Mouse (Mus musculus): Measurements from ENCODE around the gene Cbr1.

Gene Cbr1

DNA sequence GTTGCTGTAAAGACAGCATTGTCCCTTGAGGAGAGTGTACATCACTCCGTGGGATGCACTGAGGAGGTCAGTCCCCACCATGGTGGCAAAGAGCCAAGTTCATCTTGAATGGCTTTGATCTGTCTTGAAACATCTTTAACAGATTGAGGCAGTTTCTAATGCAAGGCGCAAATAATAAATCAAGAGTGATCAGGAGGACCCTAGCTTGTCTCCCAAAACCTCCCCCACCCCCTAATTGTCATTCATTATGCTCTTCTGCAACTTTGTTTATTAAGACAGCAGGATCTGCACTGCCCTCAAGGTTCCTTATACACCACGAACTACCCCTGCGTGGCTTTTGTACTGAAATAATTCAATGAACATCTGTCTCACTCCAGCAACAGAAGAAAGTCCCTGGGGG is at the start of gene Cbr1:
TSS of gene Cbr1 (plus strand) at position 301 of the 400 bp plus-strand sequence.
- no peak for DNase-seq (ENCODE audit: low spot score)

DNA sequence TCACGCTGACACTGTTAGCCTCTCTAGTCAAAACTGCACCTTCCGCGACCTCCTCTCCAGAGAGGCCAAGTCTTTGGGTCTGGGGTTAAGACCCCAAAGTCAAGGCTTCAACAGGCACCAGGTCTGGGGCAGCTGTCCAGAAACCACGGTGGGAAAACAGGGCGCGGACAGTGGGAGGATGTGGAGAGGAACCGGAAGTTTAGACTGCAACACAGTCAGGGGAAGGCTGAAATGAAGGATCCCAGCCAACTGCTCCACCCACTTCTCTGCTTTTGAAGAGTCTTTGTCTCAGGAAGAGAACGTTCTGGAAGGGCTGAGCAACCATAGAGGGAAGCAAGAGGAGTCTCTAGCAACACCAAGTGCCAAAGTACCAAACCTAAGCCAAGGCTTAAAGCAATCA is 48.0 kb upstream of the Cbr1 start:
- no peak for DNase-seq (ENCODE audit: low spot score)

- no peak for DNase-seq (ENCODE audit: low spot score)
Observed at GRCm38 (mm10) chr16:93558499-93558898, 47.2 kb upstream of the Cbr1 start.

- DNase-seq (ENCODE audit: low spot score) = no peak
Observed at GRCm38 (mm10) chr16:93572383-93572782, 33.3 kb upstream of the Cbr1 start.

DNA sequence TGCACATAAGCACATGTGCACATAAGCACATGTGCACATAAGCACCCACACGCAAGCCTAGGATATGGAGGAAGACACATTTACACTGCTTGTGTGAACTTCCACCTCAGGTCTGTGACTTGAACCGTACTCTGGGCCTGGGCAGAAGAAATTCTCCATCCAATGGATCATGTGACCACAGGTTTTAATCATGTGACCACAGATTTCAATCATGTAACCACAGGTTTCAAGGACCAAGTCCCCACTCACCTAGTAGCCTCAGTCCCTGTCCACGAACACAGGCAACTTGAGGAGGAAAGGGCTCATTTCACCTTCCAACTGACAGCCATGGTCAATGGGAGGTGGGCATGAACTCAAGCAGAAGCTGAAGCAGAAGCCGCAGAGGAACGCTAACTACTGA is 32.2 kb upstream of the Cbr1 start:
- no peak for DNase-seq (ENCODE audit: low spot score)

GRCm38 (mm10) chr16:93574521-93575191 is 31.0 kb upstream of the Cbr1 start:
- no peak for DNase-seq (ENCODE audit: low spot score)

DNA sequence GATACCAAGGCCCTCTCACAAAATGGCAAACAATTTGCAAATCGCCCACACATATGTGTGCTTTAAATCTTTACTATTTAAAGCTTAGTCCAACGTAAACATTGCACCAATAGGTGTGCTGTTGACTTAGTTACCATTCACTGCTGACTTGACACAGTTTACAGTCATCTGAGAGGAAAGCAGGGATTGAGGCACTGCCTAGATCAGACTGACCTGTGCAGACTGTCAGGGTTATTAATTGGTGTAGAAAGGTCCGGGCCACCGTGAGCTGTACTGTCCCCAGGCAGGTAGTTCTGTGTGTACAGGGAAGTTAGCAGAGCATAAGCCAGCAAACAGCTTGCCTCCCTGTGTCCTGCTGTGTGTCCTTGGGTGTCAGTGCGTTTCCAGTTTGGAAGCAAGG is 30.1 kb upstream of the Cbr1 start:
- DNase-seq (ENCODE audit: low spot score) = no peak

DNA sequence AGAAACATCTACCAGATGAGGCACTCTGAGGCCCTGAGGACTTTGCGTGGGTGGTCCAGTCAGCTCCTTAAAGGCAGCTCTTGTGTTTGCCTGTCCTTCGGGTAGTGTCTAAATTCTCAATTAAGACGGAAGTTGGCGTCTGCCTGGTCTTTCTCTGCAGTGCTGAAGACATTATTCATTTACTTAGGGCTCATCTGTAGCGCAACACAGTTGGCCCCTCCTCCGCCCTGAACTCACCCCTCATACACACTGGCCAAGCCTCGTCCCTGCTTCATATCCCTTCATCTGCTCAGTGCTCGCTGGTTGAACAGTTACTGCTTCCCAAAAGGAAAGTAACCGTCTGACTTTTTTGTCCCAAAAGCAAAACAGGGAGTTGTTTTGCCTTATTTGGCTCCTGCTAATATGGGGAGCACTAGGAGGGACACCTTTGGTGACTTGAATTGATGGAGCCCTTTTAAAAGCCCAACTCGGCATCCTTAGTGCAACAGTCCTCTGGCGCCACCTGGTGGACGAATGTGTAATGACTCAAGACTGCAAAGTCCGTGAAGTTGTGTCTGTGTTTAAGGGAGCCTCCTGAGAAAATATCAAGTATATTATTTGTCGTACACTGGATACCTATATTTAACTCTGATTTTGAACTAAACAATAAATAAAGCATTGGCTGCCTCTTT is 29.1 kb upstream of the Cbr1 start:
- DNase-seq (ENCODE audit: low spot score) = peak; percentile 87

DNA sequence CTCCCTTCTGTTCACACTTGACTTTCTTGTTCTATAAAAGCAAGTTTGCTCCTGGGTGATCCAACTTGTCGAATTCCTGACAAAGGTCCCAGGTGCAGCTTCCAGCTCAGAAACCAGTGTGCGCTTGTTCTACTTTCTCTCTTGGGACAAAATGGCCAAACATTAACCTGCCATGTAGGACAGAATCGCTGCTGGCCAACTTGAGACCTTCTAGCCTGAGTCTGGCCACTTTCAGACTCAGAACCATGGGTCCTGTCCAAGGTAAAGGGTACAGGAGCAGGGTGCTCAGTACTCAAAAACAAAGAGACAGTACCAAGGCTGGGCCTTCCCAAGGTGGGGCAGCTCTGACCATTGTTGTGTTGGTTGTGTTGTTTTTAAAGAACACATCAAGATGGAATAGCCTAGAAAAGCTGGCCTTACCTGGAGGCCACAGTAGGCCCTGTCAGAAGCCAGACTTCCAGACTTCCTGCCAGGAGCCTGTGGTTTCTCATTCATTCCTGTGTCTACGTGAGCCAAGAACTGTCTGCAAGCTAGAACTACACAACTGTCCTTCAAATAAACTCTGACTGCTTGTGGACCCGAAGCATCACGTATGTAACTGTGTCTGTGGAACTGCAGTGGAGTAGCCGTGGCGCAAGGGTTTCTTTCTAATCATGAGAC is 27.2 kb upstream of the Cbr1 start:
- no peak for DNase-seq (ENCODE audit: low spot score)

- no peak for DNase-seq (ENCODE audit: low spot score)
Observed at GRCm38 (mm10) chr16:93581125-93581524, 24.5 kb upstream of the Cbr1 start.

GRCm38 (mm10) chr16:93584976-93585702 is 20.5 kb upstream of the Cbr1 start:
- no peak for DNase-seq (ENCODE audit: low spot score)

GRCm38 (mm10) chr16:93585703-93586205 is 19.9 kb upstream of the Cbr1 start:
- DNase-seq (ENCODE audit: low spot score) = no peak

DNA sequence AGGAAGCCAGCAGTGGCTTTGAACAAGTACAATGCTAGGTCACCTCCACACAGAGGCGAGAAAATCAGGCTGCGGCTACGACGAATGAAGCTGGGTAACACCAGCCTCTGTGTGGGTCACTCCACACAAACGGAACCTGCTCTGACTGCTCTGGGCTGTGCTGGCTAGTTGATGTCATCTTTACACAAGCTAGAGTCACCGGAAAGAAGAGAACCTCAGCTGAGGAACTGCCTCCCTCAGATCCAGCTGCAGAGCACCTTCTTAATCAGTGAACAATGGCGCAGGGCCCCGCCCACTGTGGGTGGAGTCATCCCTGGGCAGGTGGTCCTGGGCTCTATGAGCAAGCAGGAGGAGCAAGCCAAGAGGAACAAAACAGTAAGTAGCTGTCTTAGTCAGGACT is 19.3 kb upstream of the Cbr1 start:
- no peak for DNase-seq (ENCODE audit: low spot score)

GRCm38 (mm10) chr16:93588281-93588680 is 17.4 kb upstream of the Cbr1 start:
- DNase-seq (ENCODE audit: low spot score) = no peak

- DNase-seq (ENCODE audit: low spot score) = no peak
Observed at GRCm38 (mm10) chr16:93590915-93591314, 14.7 kb upstream of the Cbr1 start.

- DNase-seq (ENCODE audit: low spot score) = no peak
Observed at GRCm38 (mm10) chr16:93591450-93592430, 13.9 kb upstream of the Cbr1 start.

- DNase-seq (ENCODE audit: low spot score) = no peak
Observed at GRCm38 (mm10) chr16:93592711-93593110, 12.9 kb upstream of the Cbr1 start.

DNA sequence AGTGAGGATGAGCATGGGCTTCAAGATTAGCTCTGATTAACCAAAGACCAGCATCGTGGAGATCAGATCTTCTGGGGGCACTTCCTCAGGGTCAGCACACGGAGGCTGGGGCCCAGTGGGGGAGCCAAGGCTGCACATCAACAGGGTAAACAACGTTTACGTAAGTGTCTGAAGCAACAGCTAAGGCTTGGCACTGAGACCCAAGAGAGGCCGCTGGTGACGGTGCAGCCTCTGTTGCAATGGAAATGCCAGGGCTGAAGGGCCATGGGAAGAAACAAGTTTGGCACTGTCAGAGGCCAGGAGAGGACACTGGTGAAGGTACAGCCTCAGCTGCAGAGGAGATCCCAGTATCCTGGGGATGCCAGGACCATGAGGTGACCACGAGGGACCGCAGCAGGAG is 12.2 kb upstream of the Cbr1 start:
- DNase-seq (ENCODE audit: low spot score) = no peak

DNA sequence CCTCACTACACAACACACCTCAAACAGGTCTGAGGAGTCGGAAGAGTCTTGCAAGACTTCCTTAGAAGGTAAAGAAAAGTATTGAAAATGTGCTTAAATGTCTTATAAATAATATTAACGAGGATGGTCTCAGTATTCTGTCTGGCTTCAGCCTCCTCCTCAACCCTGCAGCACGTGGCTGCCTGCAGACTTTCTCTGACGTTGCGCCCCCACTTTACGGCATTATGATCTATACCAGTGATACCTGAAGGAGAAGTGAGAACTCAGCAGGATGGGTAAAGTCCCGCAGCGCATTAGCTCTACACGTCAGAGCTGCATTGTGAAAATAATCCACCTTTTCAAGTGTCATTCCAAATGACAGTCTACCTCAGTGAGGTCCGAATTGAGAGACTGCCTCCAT is 11.2 kb upstream of the Cbr1 start:
- DNase-seq (ENCODE audit: low spot score) = no peak

- no peak for DNase-seq (ENCODE audit: low spot score)
Observed at GRCm38 (mm10) chr16:93595766-93596165, 9.9 kb upstream of the Cbr1 start.

DNA sequence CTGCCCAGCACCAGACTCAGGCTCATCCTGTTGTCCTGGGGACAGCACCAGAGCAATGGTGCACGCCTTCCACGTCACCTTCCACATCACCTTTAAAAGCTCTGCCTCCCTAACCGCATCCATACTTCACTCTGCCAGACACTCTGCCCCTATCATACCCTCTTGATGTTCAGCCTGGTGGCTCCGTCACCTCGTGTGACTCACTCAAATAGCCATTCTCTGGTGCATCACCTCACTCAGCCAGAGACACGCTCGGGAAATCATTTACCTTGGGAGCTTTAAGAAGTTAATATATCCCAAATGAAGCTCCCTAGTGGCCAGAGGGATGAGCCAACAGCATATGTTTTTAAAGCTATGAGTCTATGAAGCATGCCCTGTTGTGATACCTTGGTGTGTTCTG is 8.8 kb upstream of the Cbr1 start:
- no peak for DNase-seq (ENCODE audit: low spot score)

Measured in layer of hippocampus, adult 11-12 months (tissue).